Mouse (Mus musculus) intestine, embryonic 14.5 days (tissue): ENCODE results near the gene Hsdl1. TPM values are rescaled to one million over a fixed set of nuclear protein-coding genes. Genes with fewer than 3 reads are reported as not detected.

Experiments used
- ATAC-seq: fragments of 200-750 bp; cut with Nextera tagmentation; replicated peaks from 2 replicates; pipeline ENCODE4 v1.8.0; 2017; ENCODE audit warnings: low read depth, moderate number of reproducible peaks, moderate TSS enrichment, moderate library complexity; ENCODE audit not compliant: low FRiP score, low TSS enrichment
- DNase-seq: peaks from one replicate; pipeline ENCODE4 v3.0.0-alpha.2; 2018; ENCODE audit warnings: low spot score
- H3K27ac ChIP-seq: fragments of 300-500 bp; sonication (generic); 2 replicates; pipeline ENCODE4 v1.5.1; 2014; ENCODE audit warnings: low read depth, mild to moderate bottlenecking, control low read depth
- H3K27me3 ChIP-seq: fragments of 300-500 bp; sonication (generic); replicated peaks from 2 replicates; pipeline ENCODE4 v1.6.1; 2014; ENCODE audit warnings: low read length, control low read depth; ENCODE audit not compliant: control insufficient read depth, insufficient read depth
- H3K36me3 ChIP-seq: fragments of 300-500 bp; sonication (generic); 2 replicates; pipeline ENCODE4 v1.6.1; 2014; ENCODE audit warnings: low read length, control low read depth; ENCODE audit not compliant: control insufficient read depth, insufficient read depth
- H3K4me1 ChIP-seq: fragments of 300-500 bp; sonication (generic); replicated peaks from 2 replicates; pipeline ENCODE4 v1.6.1; 2014; ENCODE audit warnings: low read length, control low read depth, mixed read lengths; ENCODE audit not compliant: control insufficient read depth, insufficient read depth
- H3K4me2 ChIP-seq: fragments of 300-500 bp; sonication (generic); 2 replicates; pipeline ENCODE4 v1.6.1; 2014; ENCODE audit warnings: low read length
- H3K4me3 ChIP-seq: fragments of 300-500 bp; sonication (generic); 2 replicates; pipeline ENCODE4 v1.5.1; 2014; ENCODE audit warnings: low read depth, low read length, control low read depth, mixed read lengths
- H3K9ac ChIP-seq: fragments of 300-500 bp; sonication (generic); 2 replicates; pipeline ENCODE4 v1.6.1; 2014; ENCODE audit warnings: mild to moderate bottlenecking, low read length
- H3K9me3 ChIP-seq: fragments of 300-500 bp; sonication (generic); 2 replicates; pipeline ENCODE4 v1.6.1; 2016; ENCODE audit warnings: low read length, control low read depth; ENCODE audit not compliant: control insufficient read depth
- WGBS: fragments of 180-500 bp; shearing (Covaris S2); extraction: QIAGEN DNeasy Blood & Tissue Kit; methylation state at CpG from one replicate; pipeline ENCODE4 v1.1.7; 2014; 5-methylcytosine and 5-hydroxymethylcytosine counted together
- polyA plus RNA-seq: library from polyadenylated mRNA; unstranded; fragments of >200 nt; fragmentation: Nextera tagmentation; extraction: Ambion mirVana; gene quantifications from 2 replicates; pipeline ENCODE4 v1.2.1, GENCODE M21; 2014

Gene Hsdl1
- polyA plus RNA-seq, result 36.6 and 38.0 TPM in 2 replicates

GRCm38 (mm10) chr8:119574437-119575365 lies at the start of gene Hsdl1, which contains the start of gene Dnaaf1:
Gene Hsdl1 (minus strand): TSS chr8:119575183.
Gene Dnaaf1 (plus strand): TSS chr8:119575235.
- no peaks in the 10 kb centered on the region for H3K9me3 ChIP-seq
- H3K4me1 ChIP-seq, result no peaks in the 10 kb centered on the region; the same call in 1 of the 2 replicates
- H3K4me3 ChIP-seq, result peak within 1 kb of the TSS; percentile 68
- H3K9ac ChIP-seq, result peak within 1 kb of the TSS; percentile 67
- peak; percentile 89 for ATAC-seq
- WGBS, result under 1% methylated on average over 85 of the region's 97 CpGs
- H3K4me2 ChIP-seq, result peak within 1 kb of the TSS; percentile 88
- no peaks in the 10 kb centered on the region for H3K36me3 ChIP-seq
- peak within 1 kb of the TSS; percentile 43; the same call in 1 of the 2 replicates for H3K27ac ChIP-seq
- peak; percentile 98 for DNase-seq
- peaks cover 12% of the 10 kb centered on the region; the same call in 1 of the 2 replicates for H3K27me3 ChIP-seq

DNA sequence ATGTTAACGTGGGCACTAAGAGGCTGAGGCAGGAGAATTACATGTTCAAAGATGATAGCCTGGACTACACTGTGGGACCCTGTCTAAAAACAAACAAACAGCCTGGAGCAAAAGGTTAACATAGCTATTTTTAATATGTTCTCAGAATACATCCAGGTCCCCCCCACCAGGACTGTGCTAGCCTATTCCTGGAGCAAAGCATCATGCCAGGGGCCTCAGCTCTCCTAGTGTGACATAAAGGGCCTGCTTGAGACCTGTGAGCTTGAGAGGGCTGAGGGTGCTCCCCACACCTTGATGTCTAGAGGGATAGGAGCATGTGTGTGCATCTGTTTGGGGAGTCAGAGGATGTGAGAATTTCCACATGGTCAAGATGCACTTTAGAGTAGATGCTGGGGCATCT lies 48.8 kb upstream of the Hsdl1 start:
- no peaks in the 10 kb centered on the region for H3K9me3 ChIP-seq
- no peak for ATAC-seq
- no peaks in the 10 kb centered on the region for H3K4me1 ChIP-seq
- no peak overlapping the region for H3K4me3 ChIP-seq
- H3K27me3 ChIP-seq, result no peaks in the 10 kb centered on the region
- H3K4me2 ChIP-seq, result no peak overlapping the region
- H3K27ac ChIP-seq, result no peak overlapping the region
- no peak overlapping the region for H3K9ac ChIP-seq
- DNase-seq, result no peak
- H3K36me3 ChIP-seq, result no peaks in the 10 kb centered on the region
- 59% methylated on average over 1 of the region's 1 CpGs for WGBS

GRCm38 (mm10) chr8:119623061-119623460 lies 48.1 kb upstream of the Hsdl1 start:
- ATAC-seq (no peak), DNase-seq (no peak)
- H3K4me2 ChIP-seq, result no peak overlapping the region
- H3K9me3 ChIP-seq, result no peaks in the 10 kb centered on the region
- WGBS, result 88% methylated on average over 8 of the region's 8 CpGs
- H3K36me3 ChIP-seq, result no peaks in the 10 kb centered on the region
- H3K27me3 ChIP-seq, result no peaks in the 10 kb centered on the region
- H3K9ac ChIP-seq, result no peak overlapping the region
- H3K4me3 ChIP-seq, result no peak overlapping the region
- no peak overlapping the region for H3K27ac ChIP-seq
- no peaks in the 10 kb centered on the region for H3K4me1 ChIP-seq

GRCm38 (mm10) chr8:119622555-119622954 lies 47.6 kb upstream of the Hsdl1 start:
- Histone ChIP-seq H3K4me1 (no peaks in the 10 kb centered on the region), H3K9ac (no peak overlapping the region), H3K4me3 (no peak overlapping the region), H3K36me3 (no peaks in the 10 kb centered on the region), H3K4me2 (no peak overlapping the region), H3K27ac (no peak overlapping the region), H3K27me3 (no peaks in the 10 kb centered on the region), H3K9me3 (no peaks in the 10 kb centered on the region)
- 62% methylated on average over 4 of the region's 4 CpGs for WGBS
- ATAC-seq (no peak), DNase-seq (no peak)

GRCm38 (mm10) chr8:119620848-119621465 lies 46.0 kb upstream of the Hsdl1 start:
- Histone ChIP-seq H3K9me3 (no peaks in the 10 kb centered on the region), H3K4me2 (no peak overlapping the region), H3K36me3 (no peaks in the 10 kb centered on the region), H3K27ac (no peak overlapping the region), H3K4me1 (no peaks in the 10 kb centered on the region), H3K4me3 (no peak overlapping the region), H3K9ac (no peak overlapping the region), H3K27me3 (no peaks in the 10 kb centered on the region)
- ATAC-seq (no peak), DNase-seq (no peak)
- 85% methylated on average over 14 of the region's 14 CpGs for WGBS

DNA sequence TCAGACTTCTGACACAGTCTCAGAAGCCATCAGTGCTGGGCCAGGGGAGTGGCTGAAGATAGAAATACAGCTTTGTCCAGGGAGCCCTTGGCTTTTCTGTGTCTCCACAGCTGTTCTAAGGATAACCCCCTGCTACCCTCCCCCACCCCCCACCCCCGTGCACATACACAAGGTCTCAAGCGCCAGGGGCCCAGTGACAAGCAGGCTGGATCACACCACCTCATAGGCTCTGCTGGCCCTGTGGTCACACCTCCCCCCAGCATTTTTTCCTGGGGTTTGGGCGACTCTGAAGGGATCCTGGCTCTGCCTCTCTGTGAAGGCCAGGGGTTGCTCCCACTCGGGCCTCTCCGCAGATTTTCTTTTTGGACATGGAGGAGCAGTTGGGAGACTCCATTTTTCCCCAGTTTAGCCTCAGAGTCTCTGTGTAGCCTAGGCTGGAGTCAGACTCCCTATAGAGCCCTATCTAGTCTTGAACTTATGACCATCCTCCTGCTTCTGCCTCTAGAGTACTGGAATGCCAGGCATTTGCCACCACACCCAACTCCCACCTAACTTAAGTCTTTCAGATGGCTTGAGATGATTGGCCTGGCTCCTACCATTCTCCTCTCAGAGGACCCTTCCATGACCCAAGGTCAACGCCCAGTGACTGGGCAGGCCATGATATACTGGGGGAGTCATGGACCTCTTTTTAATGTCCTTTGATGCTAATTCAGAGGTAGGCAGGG lies 45.3 kb upstream of the Hsdl1 start:
- 73% methylated on average over 6 of the region's 6 CpGs for WGBS
- no peaks in the 10 kb centered on the region for H3K27me3 ChIP-seq

GRCm38 (mm10) chr8:119618887-119619286 lies 43.9 kb upstream of the Hsdl1 start:
- H3K9me3 ChIP-seq, result no peaks in the 10 kb centered on the region
- ATAC-seq (no peak), DNase-seq (no peak)
- no peak overlapping the region for H3K4me2 ChIP-seq
- no peaks in the 10 kb centered on the region for H3K27me3 ChIP-seq
- no peak overlapping the region for H3K9ac ChIP-seq
- H3K4me1 ChIP-seq, result no peaks in the 10 kb centered on the region
- no peak overlapping the region for H3K4me3 ChIP-seq
- no peaks in the 10 kb centered on the region for H3K36me3 ChIP-seq
- WGBS, result 51% methylated on average over 5 of the region's 5 CpGs
- H3K27ac ChIP-seq, result no peak overlapping the region

More for the DNA sequence above, 45.3 kb upstream of the Hsdl1 start:
- Histone ChIP-seq H3K9ac (no peak overlapping the region), H3K4me2 (no peak overlapping the region), H3K27ac (no peak overlapping the region), H3K4me1 (no peaks in the 10 kb centered on the region), H3K4me3 (no peak overlapping the region), H3K36me3 (no peaks in the 10 kb centered on the region), H3K9me3 (no peaks in the 10 kb centered on the region)
- ATAC-seq (no peak), DNase-seq (no peak)

GRCm38 (mm10) chr8:119617586-119617985 lies 42.6 kb upstream of the Hsdl1 start:
- Histone ChIP-seq H3K9ac (no peak overlapping the region), H3K36me3 (no peaks in the 10 kb centered on the region), H3K4me3 (no peak overlapping the region), H3K4me1 (no peaks in the 10 kb centered on the region), H3K9me3 (no peaks in the 10 kb centered on the region), H3K27ac (no peak overlapping the region), H3K4me2 (no peak overlapping the region), H3K27me3 (no peaks in the 10 kb centered on the region)
- 89% methylated on average over 5 of the region's 5 CpGs for WGBS
- DNase-seq (no peak), ATAC-seq (no peak)
